Comparison of ENCODE assay signal across 9 mouse cellular contexts in the genomic region with DNA sequence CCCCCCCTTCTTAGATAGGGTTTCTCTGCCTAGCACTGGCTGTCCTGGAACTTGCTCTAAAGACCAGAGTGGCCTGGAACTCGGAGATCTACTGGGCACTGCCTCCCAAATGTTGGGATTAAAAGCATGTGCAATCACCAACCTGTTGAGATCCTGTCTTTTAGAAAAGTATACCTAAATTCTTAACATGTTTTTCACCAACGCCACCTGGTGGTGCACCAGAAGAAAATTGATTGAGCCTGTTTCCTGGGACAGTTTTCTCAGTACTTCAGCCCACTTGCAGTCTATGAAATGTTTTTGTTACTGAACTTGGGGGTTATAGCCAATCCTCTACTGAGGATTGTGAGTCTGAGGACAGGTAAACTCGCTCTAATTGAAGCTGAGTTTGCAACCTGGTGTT. TPM values are rescaled to one million over a fixed set of nuclear protein-coding genes. Genes with fewer than 3 reads are reported as not detected.
DNase-seq lines count a peak whose midpoint lies in the region; ATAC-seq and TF ChIP-seq lines count a peak whose summit lies in the region.
"Had no signal": no experiment of that assay in that cellular context is flagged by ENCODE, and none has a peak within 500 bp of the region (broad histone marks: within the 10 kb centered on the region; RNA-seq: fewer than 3 reads in every experiment).

No protein-coding gene starts in this region.

- TF ChIP-seq CTCF in lung, embryonic 14.5 days (IDR thresholded peaks at IDR 0.05; ENCODE audit: low read depth) = peak; percentile 58

- peak; percentile 59 for DNase-seq in forebrain, embryonic 11.5 days (ENCODE audit: low spot score)
- DNase-seq in lung, embryonic 14.5 days = peak; percentile 59
- no peak for DNase-seq in lung, postnatal 25 days (ENCODE audit: low spot score)
- DNase-seq in NIH3T3 (ENCODE audit: low read depth) = peak; percentile 66
- DNase-seq in mesoderm, embryonic 11.5 days (ENCODE audit: low read depth, low spot score) = peak; percentile 43
- no peak for DNase-seq in layer of hippocampus, postnatal 14 days (ENCODE audit: low spot score in 2 of 2)

- H3K9ac ChIP-seq in forebrain, embryonic 11.5 days (ENCODE audit: low read length) = no peak overlapping the region
- H3K9ac ChIP-seq in forebrain, embryonic 15.5 days (replicated peaks) = no peak overlapping the region
- H3K9ac ChIP-seq in lung, embryonic 14.5 days = no peak overlapping the region

- peaks cover 2% of the 10 kb centered on the region; the same call in 1 of the 2 replicates for H3K4me1 ChIP-seq in forebrain, embryonic 11.5 days (replicated peaks; ENCODE audit: control insufficient read depth, insufficient read depth, low read length)
- H3K4me1 ChIP-seq in forebrain, embryonic 15.5 days = no peaks in the 10 kb centered on the region
- no peaks in the 10 kb centered on the region for H3K4me1 ChIP-seq in lung, embryonic 14.5 days (ENCODE audit: insufficient read depth)

- H3K4me2 ChIP-seq in forebrain, embryonic 11.5 days (ENCODE audit: low read depth, low read length, severe bottlenecking) = no peak overlapping the region
- H3K4me2 ChIP-seq in forebrain, embryonic 15.5 days (replicated peaks) = no peak overlapping the region
- H3K4me2 ChIP-seq in lung, embryonic 14.5 days = no peak overlapping the region

- no peak overlapping the region for H3K27ac ChIP-seq in forebrain, embryonic 11.5 days (ENCODE audit: low read depth, low read length)
- H3K27ac ChIP-seq in forebrain, embryonic 15.5 days (replicated peaks) = no peak overlapping the region
- no peak overlapping the region for H3K27ac ChIP-seq in lung, embryonic 14.5 days (ENCODE audit: low read depth)

- H3K4me3 ChIP-seq in forebrain, embryonic 11.5 days (ENCODE audit: low read depth, low read length) = no peak overlapping the region
- no peak overlapping the region for H3K4me3 ChIP-seq in forebrain, embryonic 15.5 days
- no peak overlapping the region for H3K4me3 ChIP-seq in lung, embryonic 14.5 days (ENCODE audit: low read depth, low read length)

- ATAC-seq in forebrain, embryonic 11.5 days (replicated peaks; ENCODE audit: low FRiP score) = no peak
- no peak for ATAC-seq in forebrain, embryonic 15.5 days (replicated peaks)
- ATAC-seq in lung, embryonic 14.5 days (ENCODE audit: insufficient read depth) = no peak
- no peak for ATAC-seq in erythroblast, adult 5-6 weeks (replicated peaks; ENCODE audit: low FRiP score, poor library complexity, severe bottlenecking)
- ATAC-seq: hindbrain, embryonic 16.5 days had no signal

- H3K9me3 ChIP-seq in forebrain, embryonic 11.5 days (ENCODE audit: control insufficient read depth, low read length) = no peaks in the 10 kb centered on the region
- no peaks in the 10 kb centered on the region for H3K9me3 ChIP-seq in forebrain, embryonic 15.5 days
- no peaks in the 10 kb centered on the region for H3K9me3 ChIP-seq in lung, embryonic 14.5 days (ENCODE audit: low read depth, low read length)

- 25% methylated on average over 3 of the region's 3 CpGs for WGBS in forebrain, embryonic 11.5 days
- WGBS in forebrain, embryonic 15.5 days = 42% methylated on average over 3 of the region's 3 CpGs
- WGBS in lung, embryonic 14.5 days = 28% methylated on average over 3 of the region's 3 CpGs

- no peaks in the 10 kb centered on the region for H3K27me3 ChIP-seq in forebrain, embryonic 11.5 days (ENCODE audit: control insufficient read depth, insufficient read depth, low read length)
- no peaks in the 10 kb centered on the region for H3K27me3 ChIP-seq in forebrain, embryonic 15.5 days
- no peaks in the 10 kb centered on the region for H3K27me3 ChIP-seq in lung, embryonic 14.5 days (ENCODE audit: insufficient read depth, low read length)

- no peaks in the 10 kb centered on the region; the same call in 1 of the 2 replicates for H3K36me3 ChIP-seq in forebrain, embryonic 11.5 days (ENCODE audit: control insufficient read depth, insufficient read depth, low read length)
- peaks cover 15% of the 10 kb centered on the region for H3K36me3 ChIP-seq in forebrain, embryonic 15.5 days
- peaks cover 20% of the 10 kb centered on the region for H3K36me3 ChIP-seq in lung, embryonic 14.5 days (ENCODE audit: insufficient read depth)

RNA-seq across cellular contexts. Expression of gene Caprin2, which starts 20.8 kb away (rescaled TPM):
- 14.1 and 15.8 TPM in 2 replicates for polyA plus RNA-seq in forebrain, embryonic 11.5 days (2014; fragmentation: Nextera tagmentation; extraction: Ambion mirVana)
- polyA plus RNA-seq in forebrain, embryonic 15.5 days (2015; fragmentation: Nextera tagmentation; extraction: Ambion mirVana) = 9.9 and 10.6 TPM in 2 replicates
- polyA plus RNA-seq in lung, embryonic 14.5 days (2014; fragmentation: Nextera tagmentation; extraction: Ambion mirVana) = 10.4 and 11.2 TPM in 2 replicates
- 10 to 100 TPM in 1 of 2 experiments, 1 to 10 TPM in 1; 7.7 to 11.2 TPM for total RNA-seq in layer of hippocampus, postnatal 14 days (2021)
- total RNA-seq in erythroblast, adult 5-6 weeks (2015; ENCODE audit: low replicate concordance) = 3.1 TPM in 1 of 2 replicates, not detected in the other
- 3.1 and 4.0 TPM in 2 replicates for total RNA-seq in erythroblast, adult 5-6 weeks (2017; ENCODE audit: low replicate concordance)

RNA-seq across cellular contexts. Expression of gene Sinhcaf, which starts 29.4 kb away (rescaled TPM):
- 292 and 305 TPM in 2 replicates for polyA plus RNA-seq in forebrain, embryonic 11.5 days (2014; fragmentation: Nextera tagmentation; extraction: Ambion mirVana)
- 122 and 125 TPM in 2 replicates for polyA plus RNA-seq in forebrain, embryonic 15.5 days (2015; fragmentation: Nextera tagmentation; extraction: Ambion mirVana)
- polyA plus RNA-seq in lung, embryonic 14.5 days (2014; fragmentation: Nextera tagmentation; extraction: Ambion mirVana) = 150 and 151 TPM in 2 replicates
- 1 to 10 TPM; 5.9 to 9.6 TPM for total RNA-seq in layer of hippocampus, postnatal 14 days (2021)
- total RNA-seq in erythroblast, adult 5-6 weeks (2015; ENCODE audit: low replicate concordance) = 4.6 and 9.0 TPM in 2 replicates
- 9.0 and 12.8 TPM in 2 replicates for total RNA-seq in erythroblast, adult 5-6 weeks (2017; ENCODE audit: low replicate concordance)

Comparison
In these comparisons a context has a peak if more than half of its experiments do, and no peak if none do; other contexts are left out.
1. DNase-seq: peak in forebrain, embryonic 11.5 days (single experiment), lung, embryonic 14.5 days (single experiment), NIH3T3 (single experiment) and mesoderm, embryonic 11.5 days (single experiment); none in lung, postnatal 25 days (single experiment) and layer of hippocampus, postnatal 14 days (0 of 2).